Mouse (Mus musculus): ENCODE data around the gene Afap1l2.
A peak's percentile ranks its signal among the peaks of the same experiment; 100 is the strongest.

Gene Afap1l2

GRCm38 (mm10) chr19:57006841-57007240 is 1.2 kb downstream of the Afap1l2 start:
- no peak for DNase-seq

DNA sequence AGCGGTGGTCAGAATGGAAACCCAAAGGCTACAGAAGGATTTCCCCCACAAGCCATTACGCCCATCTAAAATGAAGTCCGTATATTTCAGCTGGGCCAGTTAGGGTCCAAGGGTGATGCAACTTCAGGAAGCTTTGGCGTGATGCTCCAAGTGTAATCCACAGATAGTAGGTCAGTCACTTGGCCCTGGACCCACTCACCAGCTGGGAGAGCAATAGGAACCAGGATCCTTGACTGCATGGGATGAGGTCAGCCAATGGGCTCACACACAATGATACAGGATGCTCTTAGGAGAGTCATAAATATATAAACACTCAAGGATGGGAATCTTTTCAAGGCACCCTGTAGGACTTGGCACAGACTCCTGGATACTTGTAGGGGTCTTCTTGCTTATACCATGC is 3.0 kb downstream of the Afap1l2 start:
- peak in 1 of 2 experiments; percentile 74 for DNase-seq

GRCm38 (mm10) chr19:57003460-57003810 is 4.6 kb downstream of the Afap1l2 start:
- DNase-seq = peak; percentile 56 to 78

DNA sequence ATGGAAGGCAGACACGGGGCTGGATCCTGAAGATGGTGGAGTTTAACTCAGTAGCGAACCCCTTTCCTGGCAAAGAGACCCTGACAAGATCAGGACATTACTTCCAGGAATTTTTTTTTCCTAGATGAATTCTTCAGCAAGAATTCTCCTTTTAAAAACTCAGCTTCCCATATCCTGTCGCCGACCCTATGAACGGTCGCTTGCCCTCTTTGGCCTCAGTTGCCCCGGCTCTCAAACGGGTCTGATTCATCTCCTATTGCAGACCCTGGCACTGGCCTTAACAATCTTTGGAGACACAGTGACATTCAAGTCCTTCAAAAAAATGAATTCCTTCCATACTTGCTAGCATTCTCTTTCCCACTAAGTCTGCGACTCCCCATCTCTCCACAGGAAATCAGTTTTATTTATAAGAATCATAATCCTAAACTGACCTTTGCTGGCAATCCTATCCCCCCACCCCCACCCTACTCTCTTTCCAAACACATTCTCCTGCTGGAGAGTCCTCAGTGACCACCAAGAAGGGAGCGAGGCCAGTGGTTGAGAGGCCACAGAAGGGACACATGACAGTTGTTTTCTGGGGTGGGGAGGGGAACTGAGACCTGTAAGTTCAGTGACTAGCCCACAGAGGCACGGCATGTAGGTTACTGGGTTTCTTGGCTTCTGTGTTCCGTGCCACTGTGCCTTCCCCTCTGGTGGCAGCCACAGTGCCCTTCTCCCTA is 5.1 kb downstream of the Afap1l2 start:
- DNase-seq = no peak

DNA sequence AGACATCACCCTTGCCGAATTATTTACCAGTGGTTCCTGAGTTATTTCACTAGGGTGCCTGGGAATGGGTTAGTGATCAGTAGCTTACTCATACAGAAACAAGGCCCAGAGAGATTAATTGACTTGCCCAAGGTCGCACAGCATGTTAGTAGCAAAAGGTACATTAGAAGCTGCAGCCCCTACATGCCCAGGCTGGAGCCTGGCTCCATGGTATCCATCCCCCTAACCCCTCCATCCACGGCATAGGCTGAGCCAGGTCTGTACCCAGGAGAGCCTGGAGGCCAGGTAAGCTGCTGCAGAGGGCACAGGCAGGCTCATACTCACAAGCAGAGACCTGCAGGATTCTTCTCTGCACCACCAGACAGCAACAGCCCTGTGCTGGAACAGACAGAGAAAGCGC is 6.1 kb downstream of the Afap1l2 start:
- DNase-seq = no peak

- no peak for DNase-seq
These were observed 7.4 kb downstream of the Afap1l2 start for GRCm38 (mm10) chr19:57000592-57000991.

- no peak for DNase-seq
These were observed 8.2 kb downstream of the Afap1l2 start for GRCm38 (mm10) chr19:56999781-57000180.

- no peak for DNase-seq
These were observed 9.1 kb downstream of the Afap1l2 start for GRCm38 (mm10) chr19:56998910-56999309.

DNA sequence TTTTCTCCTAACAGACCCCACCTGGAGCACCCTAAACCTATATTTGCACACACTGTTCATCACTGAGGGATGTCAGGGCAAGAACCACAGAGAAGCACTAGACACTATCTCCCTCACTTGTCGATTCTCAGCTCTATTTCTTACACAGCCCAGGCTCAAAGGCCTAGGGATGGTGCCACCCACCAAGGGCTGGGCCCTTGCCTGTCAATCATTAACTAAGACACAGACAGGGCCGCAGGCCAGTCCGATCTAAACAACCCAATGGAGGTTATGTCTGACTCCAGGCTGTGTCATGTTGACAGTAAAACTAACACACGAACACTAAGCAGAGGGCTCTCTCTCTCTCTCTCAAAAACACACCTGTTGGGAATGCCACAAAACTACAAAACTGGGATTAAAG is 9.7 kb downstream of the Afap1l2 start:
- DNase-seq = no peak

DNA sequence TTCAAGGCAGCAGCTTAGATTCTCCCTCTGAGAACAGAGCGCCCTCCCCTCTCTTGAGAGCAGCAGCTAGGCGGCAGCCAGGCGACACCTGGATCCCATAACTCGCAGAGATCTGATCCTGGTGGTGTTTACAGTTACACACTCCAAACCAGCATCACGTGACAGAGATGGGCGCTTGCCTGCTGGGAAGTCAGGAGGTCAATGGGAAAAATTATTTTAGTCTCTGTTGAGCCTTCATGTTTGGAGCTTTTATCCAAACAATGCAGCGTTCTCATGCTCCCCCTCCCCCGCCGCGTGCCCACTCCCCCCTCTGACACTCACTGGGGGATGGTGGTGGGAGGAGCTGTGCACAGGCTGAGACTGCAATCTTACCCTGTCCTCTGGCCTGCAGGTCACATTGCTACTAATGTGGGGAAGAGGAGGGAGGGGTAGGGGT is 10.8 kb downstream of the Afap1l2 start:
- peak; percentile 74 to 89 for DNase-seq

DNA sequence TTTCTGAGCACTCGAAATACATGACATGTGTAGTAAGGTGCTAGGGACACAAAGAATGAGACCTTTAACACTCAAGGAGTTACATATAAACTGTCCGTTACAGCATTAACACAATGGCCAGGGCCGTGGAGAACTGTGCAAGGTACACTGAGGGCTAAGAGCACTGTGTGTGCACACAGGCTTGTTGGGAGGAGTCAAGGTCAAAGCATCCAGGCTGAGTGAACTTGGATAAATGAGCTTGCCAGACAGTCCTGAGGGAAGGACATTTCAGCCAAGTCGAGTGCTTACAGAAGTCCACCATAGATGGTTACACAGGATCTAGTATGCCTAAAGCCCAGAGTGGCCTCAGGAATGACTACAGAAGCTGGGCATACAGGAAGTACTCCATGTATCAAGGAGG is 12.6 kb downstream of the Afap1l2 start:
- DNase-seq = no peak

DNA sequence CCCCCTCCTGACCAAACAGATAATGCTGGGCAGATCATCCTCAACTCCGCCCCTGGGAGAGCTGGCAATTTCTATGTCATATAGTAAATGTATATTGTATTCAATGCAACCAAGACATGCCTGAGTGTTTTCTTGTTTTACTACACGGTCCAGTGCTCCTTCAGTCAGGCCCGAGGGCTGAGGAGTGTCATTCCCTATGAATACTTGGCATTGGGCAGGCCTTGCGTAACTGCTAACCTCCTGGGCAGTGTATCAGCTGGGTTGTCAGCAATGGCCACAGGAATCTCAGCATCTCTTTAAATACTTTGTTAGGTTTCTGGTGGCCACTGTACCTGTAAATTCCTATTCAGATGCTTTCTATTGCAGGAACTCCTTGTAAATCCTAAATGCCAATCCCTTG is 13.4 kb downstream of the Afap1l2 start:
- DNase-seq = peak in 1 of 2 experiments; percentile 57

GRCm38 (mm10) chr19:56993763-56994162 is 14.3 kb downstream of the Afap1l2 start:
- no peak for DNase-seq

DNA sequence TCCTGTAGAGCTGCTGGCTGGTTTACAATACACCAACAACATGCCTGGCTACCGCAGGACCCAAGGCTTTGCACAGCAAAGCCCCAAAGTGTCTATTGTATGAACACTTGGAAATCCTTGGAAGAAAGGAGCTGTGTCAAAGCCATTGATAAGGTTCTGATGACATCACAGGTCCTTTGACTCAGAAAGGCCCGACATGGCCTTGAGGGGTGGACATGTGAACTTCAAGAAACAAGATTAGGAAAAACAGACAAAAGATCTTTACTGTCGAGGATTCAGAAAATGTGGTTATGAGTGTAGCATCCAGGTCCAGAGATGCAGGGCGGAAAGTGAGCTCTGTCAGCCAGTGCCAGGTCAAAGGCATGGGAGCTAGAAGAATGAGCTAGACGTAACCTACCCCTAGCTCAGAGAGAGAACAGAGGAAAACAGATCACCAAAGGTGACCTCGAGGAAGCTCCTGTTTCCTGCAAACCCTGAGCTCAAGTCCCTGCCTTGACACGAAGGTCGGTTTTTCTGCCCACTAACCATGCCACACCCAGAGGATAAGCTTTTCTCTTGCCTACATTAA is 15.0 kb downstream of the Afap1l2 start:
- no peak for DNase-seq

GRCm38 (mm10) chr19:56990367-56991111 is 17.5 kb downstream of the Afap1l2 start:
- DNase-seq = peak in 1 of 2 experiments; percentile 76

DNA sequence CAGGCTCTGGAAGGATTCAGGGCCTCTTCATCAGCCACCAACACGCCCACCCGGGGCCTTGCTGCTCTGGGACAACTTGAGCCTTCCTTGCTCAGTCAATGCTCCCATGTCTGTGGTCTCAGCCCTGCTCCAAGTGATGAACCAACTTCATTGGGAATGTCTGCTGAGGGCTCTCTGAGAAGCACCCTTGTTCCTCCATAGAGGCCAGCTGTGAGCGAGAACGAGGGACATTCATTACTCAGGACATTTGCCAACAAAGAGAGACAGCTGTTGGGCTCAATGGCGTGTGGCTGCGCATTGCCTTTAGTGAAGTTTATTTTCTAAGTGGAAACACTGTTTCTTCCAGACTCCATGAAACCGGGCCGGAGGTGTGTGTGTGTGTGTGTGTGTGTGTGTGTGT is 18.9 kb downstream of the Afap1l2 start:
- DNase-seq = peak in 1 of 2 experiments; percentile 64

- DNase-seq = peak in 1 of 2 experiments; percentile 61
These were observed 23.8 kb downstream of the Afap1l2 start for GRCm38 (mm10) chr19:56984229-56984628.

- DNase-seq = no peak
These were observed 24.3 kb downstream of the Afap1l2 start for GRCm38 (mm10) chr19:56983757-56984156.

DNA sequence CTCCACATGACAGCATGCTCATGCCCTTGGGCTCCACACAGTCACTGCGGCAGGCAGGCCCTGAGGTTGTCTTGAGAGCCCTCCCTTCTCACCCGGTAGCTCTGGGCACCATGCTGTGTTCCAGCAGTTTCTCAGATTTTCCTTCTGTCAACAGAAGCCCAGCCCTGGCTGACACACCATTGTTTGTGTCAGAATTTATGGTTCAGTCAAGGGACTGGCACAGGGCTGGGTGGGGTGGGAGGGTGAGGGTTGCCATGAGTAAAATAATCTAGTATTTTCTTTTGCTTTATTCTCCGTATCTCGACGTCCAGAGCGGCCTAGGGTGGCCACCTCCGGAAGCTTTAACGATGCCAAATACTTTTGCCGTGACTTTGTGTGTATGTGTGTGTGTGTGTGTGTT is 26.3 kb downstream of the Afap1l2 start:
- no peak for DNase-seq

- DNase-seq = no peak
These were observed 27.2 kb downstream of the Afap1l2 start for GRCm38 (mm10) chr19:56980803-56981202.

DNA sequence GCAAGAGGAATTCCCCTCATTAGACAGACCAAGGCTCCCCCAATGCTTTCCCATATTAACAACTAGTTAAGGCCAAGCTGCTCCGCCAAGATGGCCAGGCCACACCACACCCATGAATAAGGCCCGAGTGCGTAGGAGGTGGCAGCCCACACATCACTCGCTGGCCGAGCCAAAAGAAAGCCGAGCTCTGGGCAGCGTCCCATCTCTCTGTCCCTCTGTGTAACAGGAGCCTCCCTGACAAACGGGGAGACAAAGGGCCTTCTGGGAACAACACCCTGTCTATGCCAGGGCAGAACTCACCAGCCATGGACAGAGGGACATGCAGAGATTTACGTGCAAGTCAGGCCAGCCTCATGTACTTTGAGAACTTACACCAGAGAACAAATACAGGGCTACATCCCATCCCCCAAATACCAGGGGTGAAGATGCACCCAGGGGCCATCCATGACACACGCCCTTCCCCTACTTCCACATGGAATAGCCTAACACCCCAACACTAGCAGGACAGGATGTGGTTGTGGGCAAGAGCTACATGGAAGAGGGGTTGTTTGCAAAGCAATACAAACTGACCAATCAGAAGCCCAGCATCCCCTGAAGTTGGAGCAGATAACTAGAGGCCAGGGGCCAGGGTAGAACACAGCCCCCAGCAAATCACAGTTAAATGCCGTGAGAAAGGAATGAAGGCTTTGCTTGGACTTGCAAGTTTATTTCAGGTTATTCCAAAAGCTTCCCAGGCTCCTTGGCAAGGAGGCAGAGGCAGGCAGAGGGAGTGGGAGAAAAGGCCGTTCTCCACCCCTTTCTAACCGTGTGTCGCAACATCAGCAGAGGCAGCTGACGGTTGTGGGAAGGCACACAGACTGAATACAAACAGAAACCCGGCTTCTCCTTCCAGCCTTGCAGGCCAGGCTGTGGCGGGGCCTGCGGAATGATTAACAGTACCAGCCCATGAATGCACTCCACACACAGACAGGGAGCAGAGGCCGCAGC is 30.8 kb downstream of the Afap1l2 start:
- DNase-seq = peak; percentile 75 to 85

DNA sequence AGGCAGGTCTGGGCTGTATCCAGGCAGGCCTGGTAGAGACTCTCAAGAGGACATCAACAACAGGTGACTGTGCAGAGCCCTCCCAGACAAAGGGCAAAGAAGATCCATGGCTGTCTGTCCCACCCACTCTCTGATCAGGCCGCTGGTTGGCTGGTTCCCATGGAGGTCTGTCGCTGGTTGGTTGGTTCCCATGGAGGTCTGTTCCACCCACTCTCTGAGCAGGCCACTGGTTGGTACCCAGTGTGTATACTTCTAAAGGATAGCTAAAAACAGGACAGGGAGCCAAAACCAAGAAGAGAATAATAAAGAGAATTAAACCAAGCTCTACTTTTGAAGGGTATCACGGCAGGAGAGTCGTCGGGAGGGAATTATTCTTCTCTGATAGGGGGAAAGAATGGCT is 31.5 kb downstream of the Afap1l2 start:
- no peak for DNase-seq

GRCm38 (mm10) chr19:56975502-56975901 is 32.5 kb downstream of the Afap1l2 start:
- peak in 1 of 2 experiments; percentile 38 for DNase-seq
